Mouse (Mus musculus) bone marrow macrophage, adult 2 months (primary cell): Measurements from ENCODE around the gene Cyp17a1.

Experiments
- CTCF ChIP-seq: IDR thresholded peaks from 2 replicates; pipeline ENCODE4 v1.5.1; 2012; ENCODE audit warnings: low read depth, mild to moderate bottlenecking, low read length, moderate library complexity
- POLR2A ChIP-seq: IDR thresholded peaks from 2 replicates; pipeline ENCODE4 v1.6.1; 2012; ENCODE audit warnings: mild to moderate bottlenecking, low read depth, low read length, borderline replicate concordance

DNA sequence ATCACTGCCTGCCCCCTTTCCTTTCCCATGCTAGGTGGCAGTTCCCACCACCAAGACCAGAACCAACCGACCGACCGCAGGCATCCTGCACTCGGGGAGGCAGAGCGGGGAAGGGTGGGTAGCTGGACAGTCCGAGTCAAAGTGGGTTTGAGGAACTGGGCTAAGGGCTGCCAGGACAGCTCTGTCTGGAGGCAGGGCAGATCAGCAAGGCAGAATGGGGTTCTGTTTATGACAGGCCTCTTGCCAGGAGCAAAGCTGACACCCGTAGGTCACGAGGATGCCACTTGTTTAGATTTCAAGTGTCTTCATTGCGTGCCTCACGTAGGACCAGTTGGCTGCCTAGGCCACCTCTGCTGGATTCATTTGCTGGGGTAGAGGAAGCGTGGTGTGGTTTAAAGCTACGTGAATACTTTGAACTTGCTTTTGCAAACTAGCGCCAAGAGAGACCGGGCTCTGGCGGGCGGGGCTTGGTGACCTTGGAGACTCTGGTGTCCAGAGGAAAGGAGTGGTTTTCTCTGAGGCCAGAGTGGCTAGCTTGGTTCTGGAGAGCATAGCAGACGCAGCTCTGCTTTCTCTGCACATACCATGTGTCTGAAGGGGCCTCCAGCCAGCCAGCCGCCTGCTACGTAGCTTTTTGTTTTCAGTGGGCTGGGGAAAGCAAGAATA is 31.4 kb downstream of the Cyp17a1 start:
- no peak for TF ChIP-seq POLR2A
- no peak for TF ChIP-seq CTCF
